Mouse (Mus musculus) intestine, embryonic 15.5 days (tissue): ENCODE measurements at regions not wholly inside any gene's neighbourhood (a gene's known extent, or its start where the extent isn't known, plus 50 kb on each side); places are given as distances from the start of the nearest gene placed in this dataset.

ENCODE experiments used
- ATAC-seq: fragments of 200-750 bp; cut with Nextera tagmentation; 2 replicates; pipeline ENCODE4 v1.8.0; 2017; ENCODE audit warnings: moderate TSS enrichment, moderate library complexity
- H3K27ac ChIP-seq: fragments of 300-500 bp; sonication (generic); 2 replicates; pipeline ENCODE4 v1.5.1; 2015; ENCODE audit warnings: mild to moderate bottlenecking, inconsistent platforms
- H3K27me3 ChIP-seq: fragments of 300-500 bp; sonication (generic); replicated peaks from 2 replicates; pipeline ENCODE4 v1.6.1; 2015; ENCODE audit warnings: inconsistent platforms
- H3K36me3 ChIP-seq: fragments of 300-500 bp; sonication (generic); 2 replicates; pipeline ENCODE4 v1.6.1; 2015; ENCODE audit warnings: inconsistent platforms
- H3K4me1 ChIP-seq: fragments of 300-500 bp; sonication (generic); replicated peaks from 2 replicates; pipeline ENCODE4 v1.6.1; 2015; ENCODE audit warnings: inconsistent platforms
- H3K4me2 ChIP-seq: fragments of 300-500 bp; sonication (generic); replicated peaks from 2 replicates; pipeline ENCODE4 v1.6.1; 2015; ENCODE audit warnings: mild to moderate bottlenecking, inconsistent platforms
- H3K4me3 ChIP-seq: fragments of 300-500 bp; sonication (generic); replicated peaks from 2 replicates; pipeline ENCODE4 v1.5.1; 2015; ENCODE audit warnings: inconsistent platforms
- H3K9ac ChIP-seq: fragments of 300-500 bp; sonication (generic); 2 replicates; pipeline ENCODE4 v1.6.1; 2015; ENCODE audit warnings: inconsistent platforms
- H3K9me3 ChIP-seq: fragments of 300-500 bp; sonication (generic); 2 replicates; pipeline ENCODE4 v1.6.1; 2016; ENCODE audit warnings: inconsistent platforms
- WGBS: fragments of 180-500 bp; shearing (Covaris S2); methylation state at CpG from one replicate; pipeline ENCODE4 v1.1.7; 2015; 5-methylcytosine and 5-hydroxymethylcytosine counted together

DNA sequence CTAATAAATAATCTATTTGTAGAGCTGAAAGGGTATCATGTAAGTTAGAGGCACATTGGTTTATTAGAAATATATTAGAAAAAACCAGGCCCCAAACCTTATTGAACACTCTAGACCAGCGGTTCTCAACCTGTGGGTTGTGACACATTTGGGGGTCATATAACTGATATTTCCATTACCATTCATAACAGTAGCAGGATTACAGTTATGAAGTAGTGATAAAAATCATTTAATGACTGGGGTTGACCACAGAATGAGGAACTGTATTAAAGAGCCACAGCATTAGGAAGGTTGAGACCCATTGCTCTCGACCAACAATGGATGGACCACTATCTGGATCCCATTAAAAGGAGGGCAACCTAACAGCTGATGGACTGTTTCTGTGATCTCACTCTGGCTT is 92.8 kb upstream of the F13a1 start:
- Histone ChIP-seq H3K4me1 (no peaks in the 10 kb centered on the region), H3K4me2 (no peak overlapping the region), H3K4me3 (no peak overlapping the region), H3K27me3 (no peaks in the 10 kb centered on the region), H3K27ac (no peak overlapping the region), H3K36me3 (no peaks in the 10 kb centered on the region), H3K9ac (no peak overlapping the region), H3K9me3 (no peaks in the 10 kb centered on the region)
- no peak for ATAC-seq
- WGBS, result 93% methylated on average over 2 of the region's 2 CpGs

DNA sequence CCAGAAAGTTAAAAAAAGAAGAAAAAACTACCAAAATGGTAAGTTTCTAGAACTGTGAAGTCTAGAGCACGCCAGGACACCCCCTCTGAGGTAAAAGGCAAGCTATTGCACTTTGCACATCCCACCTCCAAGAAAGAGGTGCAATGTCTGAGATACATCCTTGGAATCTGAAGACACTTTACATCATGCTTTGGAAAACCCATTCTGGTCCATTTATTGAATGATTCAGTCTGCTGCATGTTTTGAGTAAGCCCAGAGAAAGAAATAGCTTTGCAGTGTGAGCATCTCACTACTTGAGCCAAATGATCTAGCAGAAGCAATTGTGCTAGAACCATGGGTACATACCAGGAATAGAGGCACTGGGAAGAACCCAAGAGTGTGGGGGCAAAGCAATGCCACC is 85.1 kb upstream of the F13a1 start:
- H3K36me3 ChIP-seq, result no peaks in the 10 kb centered on the region
- H3K9ac ChIP-seq, result no peak overlapping the region
- H3K9me3 ChIP-seq, result no peaks in the 10 kb centered on the region
- WGBS, result 74% methylated on average over 1 of the region's 1 CpGs
- H3K4me3 ChIP-seq, result no peak overlapping the region
- no peaks in the 10 kb centered on the region for H3K27me3 ChIP-seq
- H3K27ac ChIP-seq, result no peak overlapping the region
- no peak overlapping the region for H3K4me2 ChIP-seq
- no peaks in the 10 kb centered on the region for H3K4me1 ChIP-seq
- no peak for ATAC-seq

DNA sequence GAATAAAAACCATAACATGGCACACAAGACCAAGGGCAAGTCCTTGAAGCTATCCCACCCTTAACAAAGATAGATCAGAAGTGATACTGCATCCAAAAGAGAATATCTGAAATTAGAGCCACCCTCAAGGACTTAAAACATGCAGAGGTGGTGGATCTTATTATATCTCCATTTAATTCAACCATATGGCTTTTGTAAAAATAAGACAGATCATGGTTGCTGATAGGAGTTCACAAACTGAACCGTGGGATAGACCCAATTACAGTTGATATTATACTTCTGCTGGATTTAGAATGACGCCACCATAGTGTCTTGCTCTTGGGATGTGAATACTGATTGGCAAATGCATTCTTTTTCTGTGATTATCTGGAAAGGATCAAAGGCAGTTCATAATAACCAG is 84.5 kb upstream of the F13a1 start:
- Histone ChIP-seq H3K4me3 (no peak overlapping the region), H3K9me3 (no peaks in the 10 kb centered on the region), H3K9ac (no peak overlapping the region), H3K27ac (no peak overlapping the region), H3K36me3 (no peaks in the 10 kb centered on the region), H3K4me2 (no peak overlapping the region), H3K4me1 (no peaks in the 10 kb centered on the region), H3K27me3 (no peaks in the 10 kb centered on the region)
- WGBS, result 80% methylated on average over 2 of the region's 2 CpGs
- ATAC-seq, result no peak

DNA sequence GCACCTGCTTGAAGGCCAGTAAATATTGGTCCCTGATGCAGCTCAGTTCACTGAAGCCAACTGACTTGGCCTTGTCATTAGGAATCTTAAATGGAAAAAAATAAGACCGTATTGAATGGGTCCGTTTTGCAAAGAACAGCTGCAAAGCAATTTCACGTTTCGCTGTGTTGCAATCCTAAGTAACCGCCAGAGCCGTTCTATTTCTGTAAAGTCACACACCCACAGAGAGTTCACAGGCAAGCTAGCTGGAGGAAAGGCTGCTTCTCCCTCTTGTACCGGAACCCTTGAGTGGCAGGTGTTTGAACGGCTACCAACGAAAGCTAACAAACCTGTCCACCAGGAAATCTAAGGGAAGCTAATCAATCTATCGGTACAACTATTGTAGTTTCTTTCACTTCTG is 80.6 kb upstream of the F13a1 start:
- H3K36me3 ChIP-seq, result no peaks in the 10 kb centered on the region
- no peak overlapping the region for H3K9ac ChIP-seq
- no peak for ATAC-seq
- H3K27me3 ChIP-seq, result no peaks in the 10 kb centered on the region
- H3K4me2 ChIP-seq, result no peak overlapping the region
- H3K27ac ChIP-seq, result no peak overlapping the region
- H3K4me1 ChIP-seq, result no peaks in the 10 kb centered on the region
- no peaks in the 10 kb centered on the region for H3K9me3 ChIP-seq
- H3K4me3 ChIP-seq, result no peak overlapping the region
- WGBS, result 70% methylated on average over 10 of the region's 10 CpGs

DNA sequence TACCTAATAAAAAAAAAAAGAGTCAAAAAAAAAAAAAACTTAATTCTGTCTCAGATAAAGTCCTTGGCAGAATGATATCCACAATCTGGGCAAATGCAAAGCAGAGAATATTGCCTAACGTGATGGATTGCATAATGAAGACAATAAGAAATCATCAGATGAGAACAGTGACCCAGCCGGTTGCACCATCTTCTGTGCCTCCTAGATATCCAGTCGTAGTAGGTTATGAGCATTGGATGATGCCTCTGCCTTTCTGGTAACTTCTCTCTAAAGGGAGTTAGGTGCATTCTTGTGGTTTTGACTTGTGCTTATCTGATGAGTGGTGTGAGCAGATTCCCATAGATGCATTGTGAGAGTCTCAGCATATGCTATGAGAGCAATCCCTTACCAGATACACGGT is 71.6 kb upstream of the F13a1 start:
- Histone ChIP-seq H3K9ac (no peak overlapping the region), H3K9me3 (no peaks in the 10 kb centered on the region), H3K4me3 (no peak overlapping the region), H3K27me3 (no peaks in the 10 kb centered on the region), H3K36me3 (no peaks in the 10 kb centered on the region), H3K4me1 (no peaks in the 10 kb centered on the region), H3K4me2 (no peak overlapping the region), H3K27ac (no peak overlapping the region)
- ATAC-seq, result no peak
- 87% methylated on average over 4 of the region's 4 CpGs for WGBS

DNA sequence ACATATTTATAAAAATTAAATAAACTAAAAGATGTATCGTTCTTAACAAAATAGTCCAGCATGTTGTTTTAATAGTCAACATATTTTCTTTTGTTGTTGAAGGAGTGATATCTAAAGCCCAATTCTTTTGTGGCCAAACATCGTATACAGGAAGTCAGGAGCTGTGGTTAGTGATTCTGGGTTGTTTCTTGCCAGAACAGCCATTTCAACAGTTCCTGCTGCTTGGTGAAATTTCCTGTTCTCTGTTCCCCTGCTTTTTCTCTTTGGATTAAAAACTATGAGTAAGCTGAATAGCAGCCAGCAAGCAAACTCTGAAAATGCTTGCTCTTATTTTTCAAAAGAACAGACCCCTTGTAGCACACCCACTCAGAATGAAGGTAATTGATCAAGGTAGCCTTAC is 70.2 kb upstream of the F13a1 start:
- H3K4me1 ChIP-seq, result no peaks in the 10 kb centered on the region
- H3K27ac ChIP-seq, result no peak overlapping the region
- no peak overlapping the region for H3K4me3 ChIP-seq
- 73% methylated on average over 2 of the region's 2 CpGs for WGBS
- H3K9ac ChIP-seq, result no peak overlapping the region
- ATAC-seq, result no peak
- no peaks in the 10 kb centered on the region for H3K9me3 ChIP-seq
- no peaks in the 10 kb centered on the region for H3K27me3 ChIP-seq
- H3K36me3 ChIP-seq, result no peaks in the 10 kb centered on the region
- no peak overlapping the region for H3K4me2 ChIP-seq

DNA sequence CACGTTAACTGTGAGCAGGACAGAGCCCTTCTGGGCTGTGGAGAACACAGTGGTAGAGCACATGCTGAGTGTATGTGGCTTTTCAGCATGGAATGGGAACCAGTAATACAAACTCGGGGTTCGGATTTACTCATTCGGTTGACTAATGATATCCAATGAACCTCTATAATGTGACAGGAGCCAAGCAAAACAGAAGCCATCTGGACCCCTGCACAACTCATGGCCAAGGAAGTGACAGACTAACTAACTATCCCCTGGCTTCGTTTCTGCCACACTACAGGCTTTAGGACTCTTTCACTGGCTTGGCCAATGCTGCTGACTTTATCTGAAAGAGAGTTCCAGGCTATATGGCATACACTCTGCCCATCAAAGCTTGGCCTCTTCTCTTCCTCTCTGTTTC is 64.3 kb upstream of the F13a1 start:
- Histone ChIP-seq H3K4me3 (no peak overlapping the region), H3K27ac (no peak overlapping the region), H3K4me1 (no peaks in the 10 kb centered on the region), H3K9me3 (no peaks in the 10 kb centered on the region), H3K27me3 (no peaks in the 10 kb centered on the region), H3K36me3 (no peaks in the 10 kb centered on the region), H3K4me2 (no peak overlapping the region), H3K9ac (no peak overlapping the region)
- WGBS, result 76% methylated on average over 5 of the region's 5 CpGs
- ATAC-seq, result no peak

DNA sequence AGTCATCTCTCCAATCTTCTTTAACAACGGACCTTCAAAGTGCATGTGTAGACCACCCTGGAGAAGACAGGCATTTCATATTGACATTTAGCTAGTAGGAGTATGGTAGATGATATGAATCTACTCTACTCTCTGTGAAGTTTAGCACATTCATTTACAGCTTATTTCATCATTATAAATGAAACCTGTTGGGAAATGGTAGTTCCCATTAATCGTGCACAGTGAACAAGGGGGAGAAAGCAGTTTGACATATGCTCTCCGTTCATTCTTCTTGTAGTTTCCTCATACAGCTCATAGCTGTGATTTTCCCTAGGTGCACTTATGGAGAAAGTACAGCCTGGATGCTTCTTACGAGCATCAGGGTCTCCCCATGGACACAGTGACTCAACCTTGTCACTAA is 61.7 kb upstream of the F13a1 start:
- H3K4me1 ChIP-seq, result no peaks in the 10 kb centered on the region
- 86% methylated on average over 4 of the region's 4 CpGs for WGBS
- H3K9ac ChIP-seq, result no peak overlapping the region
- no peak overlapping the region for H3K27ac ChIP-seq
- no peaks in the 10 kb centered on the region for H3K9me3 ChIP-seq
- H3K4me2 ChIP-seq, result no peak overlapping the region
- ATAC-seq, result no peak
- H3K36me3 ChIP-seq, result no peaks in the 10 kb centered on the region
- no peaks in the 10 kb centered on the region for H3K27me3 ChIP-seq
- no peak overlapping the region for H3K4me3 ChIP-seq

DNA sequence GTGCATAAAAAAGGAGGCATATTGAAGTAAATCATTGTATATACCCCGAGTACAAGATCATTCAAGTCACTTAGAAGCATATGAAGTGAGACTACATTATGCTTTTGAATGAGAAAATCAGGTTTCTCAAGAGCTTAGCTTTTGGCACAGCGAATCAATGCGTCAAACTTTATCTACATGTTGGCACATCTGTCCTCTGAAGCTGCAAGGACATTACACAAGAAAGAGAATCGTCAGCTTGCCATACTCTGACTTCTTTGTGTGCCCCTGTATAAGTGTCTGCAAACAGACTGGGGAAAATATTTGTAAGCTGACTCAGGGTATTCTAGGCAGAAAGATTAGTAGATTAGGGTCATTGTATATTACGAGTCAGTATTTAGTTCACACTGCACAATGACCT is 57.7 kb upstream of the F13a1 start:
- Histone ChIP-seq H3K36me3 (no peaks in the 10 kb centered on the region), H3K27ac (no peak overlapping the region), H3K9me3 (no peaks in the 10 kb centered on the region), H3K4me3 (no peak overlapping the region), H3K4me2 (no peak overlapping the region), H3K27me3 (no peaks in the 10 kb centered on the region), H3K4me1 (no peaks in the 10 kb centered on the region), H3K9ac (no peak overlapping the region)
- WGBS, result 67% methylated on average over 5 of the region's 5 CpGs
- no peak for ATAC-seq

DNA sequence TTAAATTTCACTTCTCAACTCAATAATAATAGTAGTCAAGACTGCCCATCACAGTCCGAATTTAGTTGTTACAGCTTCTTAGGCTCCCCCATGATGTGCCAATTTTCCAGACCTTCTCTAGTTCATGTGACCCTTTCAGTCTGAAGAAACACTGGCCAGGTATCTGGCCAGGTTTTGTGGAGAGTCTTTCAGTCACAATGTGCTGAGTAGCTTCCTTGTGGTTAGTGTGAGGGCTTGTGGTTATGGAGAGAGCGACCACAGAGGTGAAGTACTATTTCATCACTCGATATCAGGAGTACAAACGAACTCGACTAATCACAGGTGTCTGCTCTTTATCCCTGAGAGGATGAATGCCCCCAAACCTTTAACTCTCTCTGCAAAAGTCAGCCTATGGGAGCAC is 56.0 kb upstream of the F13a1 start:
- Histone ChIP-seq H3K4me3 (no peak overlapping the region), H3K4me1 (no peaks in the 10 kb centered on the region), H3K27ac (no peak overlapping the region), H3K9ac (no peak overlapping the region), H3K36me3 (no peaks in the 10 kb centered on the region), H3K4me2 (no peak overlapping the region), H3K27me3 (no peaks in the 10 kb centered on the region), H3K9me3 (no peaks in the 10 kb centered on the region)
- WGBS, result 82% methylated on average over 5 of the region's 5 CpGs
- ATAC-seq, result no peak

DNA sequence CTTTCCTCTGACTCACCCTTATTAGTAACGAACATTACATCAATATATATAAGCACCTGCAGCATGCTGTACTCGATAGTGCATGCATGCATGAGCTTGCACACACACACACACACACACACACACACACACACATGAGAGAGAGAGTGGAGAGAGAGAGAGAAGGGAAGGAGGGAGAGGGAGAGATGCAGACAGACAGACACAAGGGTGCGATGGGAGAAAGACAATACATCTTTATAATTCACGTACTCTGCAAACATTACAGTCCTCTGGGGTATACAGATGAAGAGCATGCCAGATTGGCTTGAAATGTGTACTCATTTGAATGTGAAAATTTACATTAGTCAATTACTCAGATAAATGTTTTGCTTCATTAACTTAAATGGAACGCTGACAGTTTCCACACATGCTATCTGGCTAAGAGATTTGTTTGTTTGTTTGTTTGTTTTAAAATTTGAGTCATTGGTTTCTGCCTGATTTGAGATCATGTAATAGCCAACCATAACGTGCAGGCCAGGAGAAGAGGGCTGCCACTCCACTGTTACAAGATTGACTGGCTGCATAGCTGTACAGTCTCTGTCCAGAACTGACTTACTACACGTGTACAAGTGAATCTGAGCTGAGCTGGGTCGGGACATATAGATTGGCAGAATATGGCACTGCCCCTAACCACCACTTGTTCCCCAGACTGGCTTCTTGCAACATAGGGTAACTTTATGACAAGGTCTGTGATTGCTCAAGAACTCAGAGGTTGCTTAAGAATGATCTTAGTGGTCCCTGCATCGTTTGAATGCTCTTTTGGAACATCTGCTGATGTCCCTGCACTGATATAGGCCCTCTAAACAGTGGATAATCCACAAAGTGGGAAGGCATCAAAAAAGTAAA is 54.6 kb upstream of the F13a1 start:
- Histone ChIP-seq H3K36me3 (no peaks in the 10 kb centered on the region), H3K9me3 (no peaks in the 10 kb centered on the region), H3K27me3 (no peaks in the 10 kb centered on the region), H3K9ac (no peak overlapping the region), H3K27ac (no peak overlapping the region), H3K4me1 (no peaks in the 10 kb centered on the region), H3K4me2 (no peak overlapping the region), H3K4me3 (no peak overlapping the region)
- WGBS, result 69% methylated on average over 9 of the region's 9 CpGs
- no peak for ATAC-seq

DNA sequence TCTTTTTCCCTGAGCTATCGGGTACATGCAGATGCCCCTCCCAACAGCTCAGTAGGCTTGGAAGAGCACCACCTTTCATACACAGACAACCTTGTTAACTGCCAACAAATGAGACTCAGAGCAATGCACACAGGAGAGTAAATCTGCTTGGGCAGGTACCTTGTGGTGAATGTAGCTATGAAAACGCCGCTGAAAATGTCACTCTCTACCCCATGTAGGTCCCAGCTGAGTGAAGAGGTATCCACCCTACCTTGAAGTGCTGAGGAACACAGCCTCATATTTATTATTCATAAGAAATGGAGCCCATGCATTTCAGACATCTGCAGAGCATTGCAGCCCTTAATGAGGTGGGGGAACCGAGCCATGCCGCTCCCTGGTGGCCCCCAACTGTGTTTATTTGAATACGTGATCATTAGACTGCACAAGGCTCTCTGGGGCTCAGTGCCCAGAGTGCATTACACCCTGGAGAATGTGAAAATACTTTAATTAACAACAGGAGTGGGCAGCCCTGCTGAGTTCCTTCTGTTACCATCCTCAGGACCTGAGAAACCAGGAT is 53.8 kb upstream of the F13a1 start:
- 71% methylated on average over 6 of the region's 6 CpGs for WGBS

DNA sequence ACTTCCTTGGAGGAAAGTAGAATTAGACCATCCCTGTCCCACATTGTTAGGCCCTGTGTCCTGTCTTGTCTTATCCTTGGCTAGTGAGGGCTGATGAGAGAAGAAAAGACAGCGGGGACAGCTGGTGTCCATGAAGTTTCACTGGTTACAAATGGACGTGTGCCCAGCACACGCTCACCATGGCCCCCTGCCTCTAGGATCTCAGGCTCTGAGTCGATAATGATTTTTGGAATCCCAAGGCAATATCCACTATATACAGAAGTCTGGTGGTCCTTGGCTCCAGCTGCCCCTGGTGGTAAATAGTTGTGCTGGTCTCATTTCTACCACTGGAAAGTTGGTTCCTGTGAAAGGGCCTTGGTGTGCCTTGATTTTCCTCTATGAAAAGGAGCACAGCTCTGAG is 51.7 kb upstream of the F13a1 start:
- no peak for ATAC-seq
- no peak overlapping the region for H3K4me2 ChIP-seq
- H3K9me3 ChIP-seq, result no peaks in the 10 kb centered on the region
- H3K27ac ChIP-seq, result no peak overlapping the region
- no peaks in the 10 kb centered on the region for H3K27me3 ChIP-seq
- H3K36me3 ChIP-seq, result no peaks in the 10 kb centered on the region
- 95% methylated on average over 4 of the region's 4 CpGs for WGBS
- H3K4me3 ChIP-seq, result no peak overlapping the region
- no peaks in the 10 kb centered on the region for H3K4me1 ChIP-seq
- H3K9ac ChIP-seq, result no peak overlapping the region

More for the DNA sequence above, 53.8 kb upstream of the F13a1 start:
- Histone ChIP-seq H3K4me1 (no peaks in the 10 kb centered on the region), H3K27me3 (no peaks in the 10 kb centered on the region), H3K36me3 (no peaks in the 10 kb centered on the region), H3K9ac (no peak overlapping the region), H3K4me3 (no peak overlapping the region), H3K4me2 (no peak overlapping the region), H3K9me3 (no peaks in the 10 kb centered on the region), H3K27ac (no peak overlapping the region)
- no peak for ATAC-seq
